Mouse (Mus musculus) hindbrain, embryonic 16.5 days (tissue): Measurements from ENCODE around the gene Vkorc1. TPM values are rescaled to one million over a fixed set of nuclear protein-coding genes. Genes with fewer than 3 reads are reported as not detected.
A peak's percentile ranks its signal among the peaks of the same experiment; 100 is the strongest.

Experiments
- ATAC-seq: fragments of 200-750 bp; cut with Nextera tagmentation; 2 replicates; pipeline ENCODE4 v1.8.0; 2017; ENCODE audit warnings: moderate TSS enrichment, moderate library complexity
- H3K27ac ChIP-seq: fragments of 300-500 bp; sonication (generic); 2 replicates; pipeline ENCODE4 v1.5.1; 2014; ENCODE audit warnings: low read depth, mild to moderate bottlenecking, control low read depth, low read length, moderate library complexity
- H3K27me3 ChIP-seq: fragments of 300-500 bp; sonication (generic); replicated peaks from 2 replicates; pipeline ENCODE4 v1.6.1; 2014; ENCODE audit warnings: low read length; ENCODE audit not compliant: control insufficient read depth, insufficient read depth
- H3K36me3 ChIP-seq: fragments of 300-500 bp; sonication (generic); 2 replicates; pipeline ENCODE4 v1.6.1; 2014; ENCODE audit warnings: mild to moderate bottlenecking, low read length, moderate library complexity, mixed read lengths; ENCODE audit not compliant: control insufficient read depth, insufficient read depth
- H3K4me1 ChIP-seq: fragments of 300-500 bp; sonication (generic); 2 replicates; pipeline ENCODE4 v1.6.1; 2014; ENCODE audit warnings: low read depth, low read length; ENCODE audit not compliant: control insufficient read depth, insufficient read depth
- H3K4me2 ChIP-seq: fragments of 300-500 bp; sonication (generic); 2 replicates; pipeline ENCODE4 v1.6.1; 2014; ENCODE audit warnings: mild to moderate bottlenecking, low read length, control low read depth, moderate library complexity
- H3K4me3 ChIP-seq: fragments of 300-500 bp; sonication (generic); 2 replicates; pipeline ENCODE4 v1.5.1; 2014; ENCODE audit warnings: mild to moderate bottlenecking, low read length, control low read depth, moderate library complexity
- H3K9ac ChIP-seq: fragments of 300-500 bp; sonication (generic); 2 replicates; pipeline ENCODE4 v1.6.1; 2014; ENCODE audit warnings: low read depth, mild to moderate bottlenecking, control low read depth, low read length, moderate library complexity
- H3K9me3 ChIP-seq: fragments of 300-500 bp; sonication (generic); 2 replicates; pipeline ENCODE4 v1.6.1; 2014; ENCODE audit warnings: mild to moderate bottlenecking, low read length, moderate library complexity; ENCODE audit not compliant: control insufficient read depth
- WGBS: fragments of 180-500 bp; shearing (Covaris S2); extraction: QIAGEN DNeasy Blood & Tissue Kit; methylation state at CpG from one replicate; pipeline ENCODE4 v1.1.7; 2014; 5-methylcytosine and 5-hydroxymethylcytosine counted together
- polyA plus RNA-seq: library from polyadenylated mRNA; unstranded; fragments of >200 nt; fragmentation: Nextera tagmentation; extraction: Ambion mirVana; gene quantifications from 2 replicates; pipeline ENCODE4 v1.2.1, GENCODE M21; 2015

The Vkorc1 gene
- polyA plus RNA-seq, 1 experiment from 2014 or later = 75.2 TPM

DNA sequence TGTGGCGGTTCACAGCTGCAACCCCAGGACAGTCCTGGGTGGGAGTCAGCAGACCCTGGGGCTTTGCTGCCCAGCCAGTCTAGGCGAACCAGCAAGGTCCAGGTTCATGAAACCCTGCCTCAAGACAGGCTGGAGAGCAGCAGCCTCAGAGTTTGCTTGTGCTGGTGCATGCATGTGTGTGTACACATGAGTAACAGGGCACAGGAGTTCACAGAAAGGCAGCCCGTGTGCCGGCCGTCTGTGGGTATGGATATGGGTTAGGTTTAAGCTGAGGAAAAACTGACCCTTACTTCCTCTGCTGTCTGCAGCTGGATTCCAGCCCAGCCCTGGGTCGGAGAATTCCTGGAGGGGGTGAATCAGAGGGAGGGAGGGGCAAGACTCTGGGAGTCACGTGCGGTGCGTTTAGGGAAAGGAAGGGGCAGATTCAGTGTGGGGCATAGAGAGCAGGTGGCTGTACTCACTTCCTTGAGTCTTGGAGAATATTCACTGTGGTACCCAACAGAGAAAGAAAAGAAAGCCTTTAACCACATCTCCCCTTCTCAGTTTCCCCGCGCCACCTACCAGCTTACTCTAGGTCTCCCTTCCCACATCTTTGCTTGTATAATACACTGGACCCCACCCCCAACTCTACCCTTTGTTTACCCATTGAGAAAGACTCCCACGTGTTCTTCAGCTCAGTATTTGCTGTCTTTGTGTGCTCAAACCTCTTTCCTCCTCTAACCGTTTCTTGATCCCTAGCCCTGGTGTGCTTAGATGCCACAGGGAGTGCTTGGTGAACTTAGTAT lies 36.1 kb upstream of the Vkorc1 start:
- H3K9ac ChIP-seq = no peak overlapping the region
- WGBS = 42% methylated on average over 13 of the region's 13 CpGs
- peaks cover 10% of the 10 kb centered on the region for H3K27me3 ChIP-seq

DNA sequence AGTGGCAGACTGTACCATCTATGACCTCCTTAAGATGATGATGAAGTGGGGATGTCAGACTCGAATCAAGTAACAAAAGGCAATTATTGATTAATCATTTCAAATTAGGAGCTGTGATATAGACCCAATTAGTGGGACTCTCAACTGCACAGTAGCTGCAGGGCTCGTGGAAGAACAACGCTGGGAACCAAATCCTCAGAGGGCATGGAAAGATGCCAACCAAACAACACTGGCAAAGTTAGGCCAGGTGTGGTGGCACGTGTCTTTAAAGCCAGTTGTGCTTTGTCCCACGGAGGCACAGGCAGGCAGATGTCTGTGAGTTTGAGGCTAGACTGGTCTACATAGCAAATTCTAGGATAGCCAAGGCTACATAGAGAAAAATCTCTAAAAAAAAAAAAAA lies 35.2 kb upstream of the Vkorc1 start:
- H3K4me3 ChIP-seq = no peak overlapping the region
- no peaks in the 10 kb centered on the region for H3K9me3 ChIP-seq
- peaks cover 6% of the 10 kb centered on the region for H3K4me1 ChIP-seq
- H3K9ac ChIP-seq = no peak overlapping the region
- WGBS = 77% methylated on average over 5 of the region's 5 CpGs
- H3K4me2 ChIP-seq = no peak overlapping the region
- no peak overlapping the region for H3K27ac ChIP-seq
- peaks cover 10% of the 10 kb centered on the region for H3K27me3 ChIP-seq
- H3K36me3 ChIP-seq = no peaks in the 10 kb centered on the region
- ATAC-seq = no peak

More for the DNA sequence above, 36.1 kb upstream of the Vkorc1 start:
- no peaks in the 10 kb centered on the region for H3K9me3 ChIP-seq
- ATAC-seq = no peak
- no peak overlapping the region for H3K4me3 ChIP-seq
- no peaks in the 10 kb centered on the region for H3K36me3 ChIP-seq
- H3K4me1 ChIP-seq = peaks cover 11% of the 10 kb centered on the region
- H3K27ac ChIP-seq = no peak overlapping the region
- no peak overlapping the region for H3K4me2 ChIP-seq

- H3K36me3 ChIP-seq = peaks cover under 1% of the 10 kb centered on the region; the same call in 1 of the 2 replicates
- H3K4me3 ChIP-seq = no peak within 1 kb of the TSS
- peaks cover 6% of the 10 kb centered on the region for H3K4me1 ChIP-seq
- H3K9me3 ChIP-seq = no peaks in the 10 kb centered on the region
- 17% methylated on average over 6 of the region's 6 CpGs for WGBS
- ATAC-seq = no peak
- H3K9ac ChIP-seq = no peak within 1 kb of the TSS; the same call in 1 of the 2 replicates
- peaks cover 10% of the 10 kb centered on the region for H3K27me3 ChIP-seq
- H3K4me2 ChIP-seq = 0 out of 2 replicates have a peak within 1 kb of the TSS, but pooled peaks have one; percentile 6
- no peak within 1 kb of the TSS for H3K27ac ChIP-seq
Observed at GRCm38 (mm10) chr7:127929923-127930322, 34.5 kb upstream of the Vkorc1 start, which contains the start of gene Prss8. Prss8 (minus strand) TSS chr7:127930104.

GRCm38 (mm10) chr7:127928596-127928995 lies 33.2 kb upstream of the Vkorc1 start:
- Histone ChIP-seq H3K4me1 (no peaks in the 10 kb centered on the region), H3K4me2 (no peak overlapping the region), H3K27me3 (peaks cover 10% of the 10 kb centered on the region), H3K9ac (no peak overlapping the region), H3K9me3 (no peaks in the 10 kb centered on the region), H3K36me3 (peaks cover 4% of the 10 kb centered on the region), H3K4me3 (no peak overlapping the region), H3K27ac (no peak overlapping the region)
- WGBS = 55% methylated on average over 5 of the region's 5 CpGs
- ATAC-seq = no peak

DNA sequence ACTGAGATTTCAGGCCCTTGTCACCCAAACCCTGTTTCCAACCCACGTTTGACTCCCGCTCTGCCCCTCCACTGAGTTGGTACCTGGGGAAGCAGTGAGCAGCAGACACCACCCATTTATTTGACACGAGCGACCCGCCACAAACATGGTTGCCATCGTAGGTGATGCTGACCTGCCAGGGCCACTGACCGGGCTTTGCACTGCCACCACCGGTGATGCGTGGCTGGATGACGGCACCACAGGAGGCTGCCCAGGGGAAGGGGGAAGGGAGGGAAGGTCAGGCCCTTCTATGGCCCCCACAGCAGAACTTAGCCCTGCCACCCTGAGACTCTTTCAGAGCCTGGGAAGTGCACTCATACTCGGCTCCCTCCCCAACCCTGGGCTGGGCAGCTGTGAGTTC lies 32.3 kb upstream of the Vkorc1 start:
- Histone ChIP-seq H3K27me3 (peaks cover 10% of the 10 kb centered on the region), H3K9ac (no peak overlapping the region)

GRCm38 (mm10) chr7:127926846-127927245 lies 31.4 kb upstream of the Vkorc1 start:
- Histone ChIP-seq H3K9me3 (no peaks in the 10 kb centered on the region), H3K9ac (no peak overlapping the region), H3K4me2 (no peak overlapping the region), H3K4me3 (no peak overlapping the region), H3K27me3 (peaks cover 10% of the 10 kb centered on the region), H3K4me1 (no peaks in the 10 kb centered on the region), H3K36me3 (peaks cover 4% of the 10 kb centered on the region), H3K27ac (no peak overlapping the region)
- ATAC-seq = no peak
- WGBS = 93% methylated on average over 11 of the region's 11 CpGs

More for the DNA sequence above, 32.3 kb upstream of the Vkorc1 start:
- Histone ChIP-seq H3K4me1 (no peaks in the 10 kb centered on the region), H3K4me3 (no peak overlapping the region), H3K27ac (no peak overlapping the region), H3K4me2 (no peak overlapping the region), H3K9me3 (no peaks in the 10 kb centered on the region), H3K36me3 (peaks cover 4% of the 10 kb centered on the region)
- no peak for ATAC-seq
- 83% methylated on average over 11 of the region's 11 CpGs for WGBS

GRCm38 (mm10) chr7:127926066-127926465 lies 30.6 kb upstream of the Vkorc1 start:
- H3K4me2 ChIP-seq = no peak overlapping the region
- H3K27me3 ChIP-seq = peaks cover 10% of the 10 kb centered on the region
- peaks cover 4% of the 10 kb centered on the region for H3K36me3 ChIP-seq
- no peak overlapping the region for H3K9ac ChIP-seq
- H3K27ac ChIP-seq = no peak overlapping the region
- H3K4me3 ChIP-seq = no peak overlapping the region
- ATAC-seq = no peak
- no peaks in the 10 kb centered on the region for H3K9me3 ChIP-seq
- no peaks in the 10 kb centered on the region for H3K4me1 ChIP-seq
- WGBS = 84% methylated on average over 8 of the region's 8 CpGs

DNA sequence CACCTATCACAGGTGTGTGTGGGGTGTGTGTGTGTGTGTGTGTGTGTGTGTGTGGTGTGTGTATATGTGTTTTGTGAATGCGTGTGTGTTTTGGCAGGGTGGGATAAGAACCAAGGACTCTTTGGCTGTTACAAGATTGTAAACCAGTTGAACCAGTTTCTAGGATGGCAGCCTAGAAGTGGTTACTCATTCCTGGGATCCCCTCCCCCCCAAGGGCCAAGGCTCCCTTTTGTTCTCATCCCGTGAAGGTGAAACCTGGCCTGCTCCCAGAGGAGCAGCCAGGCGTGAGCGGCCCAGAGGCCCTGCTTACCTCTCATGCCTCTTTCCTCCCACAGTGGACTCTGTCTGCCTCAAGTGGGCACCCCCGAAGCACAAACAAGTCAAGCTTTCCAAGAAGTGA lies 29.8 kb upstream of the Vkorc1 start:
- Histone ChIP-seq H3K36me3 (peaks cover 4% of the 10 kb centered on the region), H3K27ac (no peak overlapping the region), H3K9me3 (no peaks in the 10 kb centered on the region), H3K9ac (no peak overlapping the region), H3K4me1 (no peaks in the 10 kb centered on the region), H3K27me3 (peaks cover 7% of the 10 kb centered on the region), H3K4me2 (no peak overlapping the region), H3K4me3 (no peak overlapping the region)
- 65% methylated on average over 5 of the region's 5 CpGs for WGBS
- no peak for ATAC-seq

DNA sequence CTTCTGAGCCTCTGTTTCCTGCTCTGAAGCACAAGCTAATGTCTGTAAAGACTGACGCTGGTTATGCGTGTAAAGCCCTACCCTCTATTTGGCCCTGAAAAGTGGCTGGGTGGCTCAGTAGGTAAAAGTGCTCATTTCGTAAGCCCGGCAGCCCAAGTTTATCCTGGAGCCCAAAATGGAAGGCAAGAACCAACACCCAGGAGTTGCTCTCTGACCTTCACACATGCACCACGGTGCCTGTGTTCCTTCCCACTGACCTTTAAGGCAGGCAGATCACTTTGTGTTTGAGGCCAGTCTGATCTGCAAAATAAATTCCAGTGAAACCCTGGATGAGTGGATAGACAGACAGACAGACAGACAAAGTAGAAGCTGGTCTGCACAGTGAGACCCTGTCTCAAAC lies 28.3 kb upstream of the Vkorc1 start:
- H3K27ac ChIP-seq = no peak overlapping the region
- H3K4me2 ChIP-seq = no peak overlapping the region
- H3K9ac ChIP-seq = no peak overlapping the region
- no peak for ATAC-seq
- WGBS = 92% methylated on average over 5 of the region's 5 CpGs
- peaks cover 4% of the 10 kb centered on the region for H3K36me3 ChIP-seq
- H3K27me3 ChIP-seq = peaks cover 4% of the 10 kb centered on the region
- no peak overlapping the region for H3K4me3 ChIP-seq
- no peaks in the 10 kb centered on the region for H3K4me1 ChIP-seq
- H3K9me3 ChIP-seq = no peaks in the 10 kb centered on the region
